Mouse (Mus musculus) frontal cortex, postnatal 36 days (tissue): ENCODE data around the gene Serpinb11.

Source experiments
- DNase-seq, 2 experiments: peaks; one replicate each; pipeline ENCODE4 v3.0.0; 2022; ENCODE audit warnings: low spot score in 2 of 2

Serpinb11 gene

DNA sequence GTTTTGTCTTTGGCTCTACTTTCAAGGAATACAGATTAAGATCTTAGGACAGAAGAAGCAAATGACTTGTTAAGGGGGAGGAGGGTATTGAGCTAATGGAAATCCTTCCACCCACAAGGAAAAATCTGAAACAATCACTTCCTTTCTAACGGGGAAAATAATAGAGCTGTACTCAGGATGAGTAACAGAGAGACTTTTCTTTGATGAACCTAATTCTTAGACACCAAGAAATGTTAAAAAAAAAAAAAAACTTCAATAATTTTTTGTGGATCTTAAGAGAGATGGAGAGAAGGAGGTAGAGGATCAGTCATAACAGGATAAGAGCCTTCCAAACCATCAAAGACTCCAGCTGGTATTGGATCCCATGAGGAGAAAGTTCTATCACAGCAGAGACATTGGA, at the start of gene Serpinb11:
Gene Serpinb11 (plus strand): TSS at position 301 of the 400 bp plus-strand sequence.
- DNase-seq = no peak

- no peak for DNase-seq
Measured at GRCm38 (mm10) chr1:107345979-107346378, 15.0 kb upstream of the Serpinb11 start.

GRCm38 (mm10) chr1:107346788-107347187, 14.2 kb upstream of the Serpinb11 start:
- no peak for DNase-seq

DNA sequence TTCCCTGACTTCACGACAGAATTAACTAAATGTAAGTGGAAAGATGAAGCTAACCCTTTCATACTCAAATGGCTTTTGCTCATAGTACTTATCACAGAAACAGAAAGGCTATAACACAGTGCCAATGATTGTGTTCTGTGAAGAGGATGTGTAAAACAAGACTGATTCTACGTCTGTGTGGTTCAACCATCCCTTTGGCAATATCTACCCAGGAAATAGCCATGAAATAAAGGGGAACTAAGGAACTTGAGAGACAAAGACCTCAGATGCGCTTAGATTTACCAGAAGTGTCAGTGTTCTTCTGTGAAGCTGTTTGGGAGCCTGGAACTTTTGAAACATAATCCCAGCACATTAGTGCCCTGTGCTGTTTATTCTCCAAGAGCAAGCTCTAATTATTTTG, 10.6 kb upstream of the Serpinb11 start:
- DNase-seq = no peak

- DNase-seq = no peak
Measured at GRCm38 (mm10) chr1:107351115-107351514, 9.9 kb upstream of the Serpinb11 start.

- no peak for DNase-seq
Measured at GRCm38 (mm10) chr1:107353046-107353445, 8.0 kb upstream of the Serpinb11 start.

DNA sequence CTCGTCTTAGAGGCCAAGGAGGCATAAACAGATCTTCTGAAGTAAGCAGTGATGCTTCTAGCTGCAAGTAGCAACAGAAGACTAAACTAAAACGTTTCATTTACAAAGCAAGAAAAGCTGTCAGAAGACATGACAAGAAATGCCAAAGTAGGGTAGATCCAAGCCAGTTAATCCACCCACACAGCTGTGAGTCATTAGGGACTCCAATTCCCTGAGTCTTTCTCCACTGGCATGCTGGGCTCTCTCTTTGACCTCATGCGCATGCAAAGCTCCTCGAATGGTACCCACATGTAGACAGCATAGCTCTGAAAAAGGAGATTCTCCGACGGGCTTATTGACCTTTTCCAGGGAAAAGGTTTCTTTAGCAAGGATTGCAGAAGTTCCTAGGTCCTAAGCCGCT, 5.0 kb downstream of the Serpinb11 start:
- DNase-seq = no peak

GRCm38 (mm10) chr1:107368944-107369343, 7.9 kb downstream of the Serpinb11 start:
- no peak for DNase-seq

- DNase-seq = no peak
Measured at GRCm38 (mm10) chr1:107376952-107377351, 16.0 kb downstream of the Serpinb11 start.

GRCm38 (mm10) chr1:107378368-107378767, 17.4 kb downstream of the Serpinb11 start:
- no peak for DNase-seq

DNA sequence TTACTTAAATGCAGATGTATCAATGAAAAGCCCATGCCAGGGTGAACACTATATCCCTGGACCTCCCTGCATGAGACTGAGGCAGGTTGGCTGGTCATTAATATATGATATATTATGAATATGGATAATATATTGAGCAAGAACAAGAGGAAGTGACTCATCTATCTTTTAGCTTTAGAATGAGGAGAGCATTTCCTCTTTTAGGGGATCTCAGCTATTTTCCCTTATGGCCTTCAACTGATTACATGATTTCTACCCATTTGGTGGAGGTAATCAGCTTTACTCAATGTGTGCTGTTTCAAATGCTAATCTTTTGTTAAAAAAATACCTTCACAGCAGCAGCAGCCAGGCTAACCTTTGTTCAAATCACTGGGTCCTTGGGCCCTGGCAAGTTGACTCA, 20.5 kb downstream of the Serpinb11 start:
- DNase-seq = no peak

GRCm38 (mm10) chr1:107382404-107382803, 21.4 kb downstream of the Serpinb11 start:
- DNase-seq = no peak

GRCm38 (mm10) chr1:107384532-107384931, 23.5 kb downstream of the Serpinb11 start:
- DNase-seq = peak; percentile 3 to 4

GRCm38 (mm10) chr1:107389753-107390152, 28.8 kb downstream of the Serpinb11 start:
- DNase-seq = no peak

GRCm38 (mm10) chr1:107397481-107397880, 36.5 kb downstream of the Serpinb11 start:
- DNase-seq = no peak

- DNase-seq = no peak
Measured at GRCm38 (mm10) chr1:107399355-107399754, 38.4 kb downstream of the Serpinb11 start, which contains the start of gene Serpinb7. Gene Serpinb7 (plus strand): TSS chr1:107399655.

- no peak for DNase-seq
Measured at GRCm38 (mm10) chr1:107402082-107402481, 41.1 kb downstream of the Serpinb11 start.

DNA sequence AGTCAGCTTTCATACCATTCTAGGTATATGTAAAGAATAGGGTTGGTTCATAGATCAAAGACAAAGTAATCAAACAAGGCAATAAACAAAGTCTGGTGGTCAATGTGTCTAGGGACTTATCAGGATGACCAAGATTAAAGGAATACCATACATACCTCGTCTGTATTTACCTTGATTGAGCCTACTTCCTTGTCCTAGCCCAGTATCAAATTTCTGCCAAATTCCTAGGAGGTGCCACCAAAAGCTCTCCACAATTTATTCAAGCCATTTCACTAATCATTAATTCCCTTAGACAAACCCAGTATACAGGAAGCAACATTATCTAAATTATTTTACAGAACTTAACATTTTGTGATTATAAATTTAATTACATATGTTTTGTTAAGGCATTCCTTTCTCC, 53.7 kb downstream of the Serpinb11 start:
- no peak for DNase-seq

GRCm38 (mm10) chr1:107422487-107422886, 61.5 kb downstream of the Serpinb11 start:
- no peak for DNase-seq
